Comparison of ENCODE assay signal across 19 mouse cellular contexts in the genomic region with DNA sequence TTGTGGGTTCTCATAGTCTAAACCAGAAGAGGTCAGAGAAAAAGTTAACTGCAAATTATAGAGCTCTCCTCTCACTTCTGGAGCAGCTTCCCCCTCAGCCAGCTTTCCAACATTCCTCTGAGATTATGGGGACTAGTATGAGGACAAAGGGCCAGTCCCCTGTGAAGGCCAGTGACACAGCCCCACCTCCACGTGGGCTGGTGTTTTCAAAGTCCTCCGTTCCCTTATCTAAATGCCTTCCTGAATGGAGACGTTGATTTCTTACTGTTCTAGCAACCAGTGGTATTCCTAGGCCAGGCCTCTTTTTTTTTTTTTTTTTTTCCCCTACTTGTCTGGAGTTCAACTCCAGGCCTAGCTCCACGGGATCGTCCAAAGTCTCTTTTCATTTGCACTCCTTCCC. TPM values are rescaled to one million over a fixed set of nuclear protein-coding genes. Genes with fewer than 3 reads are reported as not detected.
A peak's percentile ranks its signal among the peaks of the same experiment; 100 is the strongest.
DNase-seq lines count a peak whose midpoint lies in the region; ATAC-seq lines count a peak whose summit lies in the region.
"Had no signal": no experiment of that assay in that cellular context is flagged by ENCODE, and none has a peak within 500 bp of the region (broad histone marks: within the 10 kb centered on the region; RNA-seq: fewer than 3 reads in every experiment).

No protein-coding gene starts in this region.

- H3K4me1 ChIP-seq in midbrain, embryonic 11.5 days (ENCODE audit: control insufficient read depth, insufficient read depth, low read length) = peaks cover 9% of the 10 kb centered on the region
- peaks cover 29% of the 10 kb centered on the region for H3K4me1 ChIP-seq in midbrain, embryonic 13.5 days (replicated peaks)

- no peaks in the 10 kb centered on the region for H3K27me3 ChIP-seq in midbrain, embryonic 11.5 days (ENCODE audit: control insufficient read depth, insufficient read depth, low read length)
- H3K27me3 ChIP-seq in midbrain, embryonic 13.5 days = no peaks in the 10 kb centered on the region
- H3K27me3 ChIP-seq: CH12.LX; forebrain, embryonic 12.5 days; hindbrain, embryonic 15.5 days; neural tube, embryonic 15.5 days had no signal

- no peaks in the 10 kb centered on the region for H3K9me3 ChIP-seq in midbrain, embryonic 11.5 days (ENCODE audit: control insufficient read depth, low read length)
- H3K9me3 ChIP-seq in midbrain, embryonic 13.5 days = no peaks in the 10 kb centered on the region
- H3K9me3 ChIP-seq: forebrain, embryonic 12.5 days; hindbrain, embryonic 15.5 days; midbrain, embryonic 10.5 days; neural tube, embryonic 15.5 days had no signal

- H3K9ac ChIP-seq in midbrain, embryonic 11.5 days (ENCODE audit: low read length) = no peak overlapping the region
- no peak overlapping the region for H3K9ac ChIP-seq in midbrain, embryonic 13.5 days (replicated peaks)
- H3K9ac ChIP-seq: forebrain, embryonic 12.5 days had no signal

- no peak for ATAC-seq in midbrain, embryonic 11.5 days (ENCODE audit: low FRiP score)
- no peak for ATAC-seq in midbrain, embryonic 13.5 days

- WGBS in midbrain, embryonic 11.5 days = 43% methylated on average over 5 of the region's 5 CpGs
- 41% methylated on average over 5 of the region's 5 CpGs for WGBS in midbrain, embryonic 13.5 days

- H3K36me3 ChIP-seq in midbrain, embryonic 11.5 days (ENCODE audit: control insufficient read depth, insufficient read depth, low read length) = no peaks in the 10 kb centered on the region
- no peaks in the 10 kb centered on the region for H3K36me3 ChIP-seq in midbrain, embryonic 13.5 days
- H3K36me3 ChIP-seq: forebrain, embryonic 12.5 days; hindbrain, embryonic 15.5 days; neural tube, embryonic 15.5 days had no signal

- DNase-seq in adrenal gland, adult 2 months = peak; percentile 72
- DNase-seq in adrenal gland, postnatal 25 days = no peak
- peak; percentile 40 for DNase-seq in kidney, adult 9 months
- no peak for DNase-seq in kidney, postnatal 10 days
- peak; percentile 79 for DNase-seq in midbrain, embryonic 11.5 days (ENCODE audit: low spot score, missing footprints)
- peak; percentile 69 for DNase-seq in yolk sac, embryonic 10.5 days (ENCODE audit: low spot score)
- DNase-seq in cerebellum, postnatal 36 days = no peak
- DNase-seq: cerebellum, adult 8-10 months; embryo, embryonic 11 days; heart, postnatal 14 days; layer of hippocampus, postnatal 36 days; right cerebral cortex, postnatal 4 days; thymus, postnatal 25 days had no signal

- no peak overlapping the region for H3K4me3 ChIP-seq in midbrain, embryonic 11.5 days (ENCODE audit: low read depth, low read length)
- H3K4me3 ChIP-seq in midbrain, embryonic 13.5 days (replicated peaks) = no peak overlapping the region

- H3K4me2 ChIP-seq in midbrain, embryonic 11.5 days = no peak overlapping the region
- H3K4me2 ChIP-seq in midbrain, embryonic 13.5 days (replicated peaks) = no peak overlapping the region

- H3K27ac ChIP-seq in midbrain, embryonic 11.5 days (ENCODE audit: low read depth, low read length) = no peak overlapping the region
- no peak overlapping the region for H3K27ac ChIP-seq in midbrain, embryonic 13.5 days
- H3K27ac ChIP-seq: neural tube, embryonic 15.5 days had no signal

RNA-seq across cellular contexts. Expression of a gene that starts 1.5 kb away (rescaled TPM):
- 100 to 1,000 TPM in 1 of 2 experiments, 10 to 100 TPM in 1; 42.1 to 124 TPM for total RNA-seq in adrenal gland, adult 2 months (2021)
- polyA plus RNA-seq in adrenal gland, adult 2 months (2012; rRNA removed) = 149 and 154 TPM in 2 replicates
- total RNA-seq in adrenal gland, postnatal 25 days (2021) = 72.2 and 82.8 TPM in 2 replicates
- 50.5 and 53.0 TPM in 2 replicates for polyA plus RNA-seq in midbrain, embryonic 11.5 days (2014; fragmentation: Nextera tagmentation; extraction: Ambion mirVana)
- 49.5 and 58.0 TPM in 2 replicates for polyA plus RNA-seq in midbrain, embryonic 13.5 days (2015; fragmentation: Nextera tagmentation; extraction: Ambion mirVana)

RNA-seq across cellular contexts. Expression of a gene that starts 56.9 kb away (rescaled TPM):
- 10 to 100 TPM; 63.5 to 84.6 TPM for total RNA-seq in adrenal gland, adult 2 months (2021)
- polyA plus RNA-seq in adrenal gland, adult 2 months (2012; rRNA removed) = 181 and 204 TPM in 2 replicates
- total RNA-seq in adrenal gland, postnatal 25 days (2021) = 83.9 and 87.0 TPM in 2 replicates
- polyA plus RNA-seq in midbrain, embryonic 11.5 days (2014; fragmentation: Nextera tagmentation; extraction: Ambion mirVana) = 7.7 and 8.9 TPM in 2 replicates
- polyA plus RNA-seq in midbrain, embryonic 13.5 days (2015; fragmentation: Nextera tagmentation; extraction: Ambion mirVana) = 7.4 and 10.9 TPM in 2 replicates

Comparison
In these comparisons a context has a peak if more than half of its experiments do, and no peak if none do; other contexts are left out.
1. DNase-seq: peak in adrenal gland, adult 2 months (single experiment), kidney, adult 9 months (single experiment), midbrain, embryonic 11.5 days (single experiment) and yolk sac, embryonic 10.5 days (single experiment); none in adrenal gland, postnatal 25 days (single experiment), kidney, postnatal 10 days (single experiment) and cerebellum, postnatal 36 days (0 of 2).
2. RNA of a gene that starts 56.9 kb away (polyA plus RNA-seq): 181 to 204 TPM in adrenal gland, adult 2 months; 7.4 to 10.9 TPM in midbrain, embryonic 13.5 days and 7.7 to 8.9 TPM in midbrain, embryonic 11.5 days; every median in the first group is over 10 times any median in the second.